Mouse (Mus musculus) neural tube, embryonic 13.5 days (tissue): ENCODE results near the gene Trhr2. TPM values are rescaled to one million over a fixed set of nuclear protein-coding genes. Genes with fewer than 3 reads are reported as not detected.
A peak's percentile ranks its signal among the peaks of the same experiment; 100 is the strongest.

Experiments
- ATAC-seq: fragments of 200-750 bp; cut with Nextera tagmentation; 2 replicates; pipeline ENCODE4 v1.8.0; 2017; ENCODE audit warnings: low read depth, mild to moderate bottlenecking, moderate TSS enrichment, moderate library complexity
- H3K27ac ChIP-seq: fragments of 300-500 bp; sonication (generic); replicated peaks from 2 replicates; pipeline ENCODE4 v1.5.1; 2015; ENCODE audit warnings: moderate library complexity, mild to moderate bottlenecking, inconsistent platforms
- H3K27me3 ChIP-seq: fragments of 300-500 bp; sonication (generic); 2 replicates; pipeline ENCODE4 v1.6.1; 2015; ENCODE audit warnings: mild to moderate bottlenecking, inconsistent platforms
- H3K36me3 ChIP-seq: fragments of 300-500 bp; sonication (generic); 2 replicates; pipeline ENCODE4 v1.6.1; 2015; ENCODE audit warnings: mild to moderate bottlenecking, inconsistent platforms
- H3K4me1 ChIP-seq: fragments of 300-500 bp; sonication (generic); replicated peaks from 2 replicates; pipeline ENCODE4 v1.6.1; 2015; ENCODE audit warnings: inconsistent platforms
- H3K4me2 ChIP-seq: fragments of 300-500 bp; sonication (generic); 2 replicates; pipeline ENCODE4 v1.6.1; 2015; ENCODE audit warnings: inconsistent platforms, mild to moderate bottlenecking, moderate library complexity
- H3K4me3 ChIP-seq: fragments of 300-500 bp; sonication (generic); 2 replicates; pipeline ENCODE4 v1.5.1; 2015; ENCODE audit warnings: mild to moderate bottlenecking, inconsistent platforms
- H3K9ac ChIP-seq: fragments of 300-500 bp; sonication (generic); 2 replicates; pipeline ENCODE4 v1.6.1; 2015; ENCODE audit warnings: moderate library complexity, mild to moderate bottlenecking, inconsistent platforms
- H3K9me3 ChIP-seq: fragments of 300-500 bp; sonication (generic); 2 replicates; pipeline ENCODE4 v1.6.1; 2016; ENCODE audit warnings: inconsistent platforms
- WGBS: fragments of 180-500 bp; shearing (Covaris S2); methylation state at CpG from one replicate; pipeline ENCODE4 v1.1.7; 2015; 5-methylcytosine and 5-hydroxymethylcytosine counted together
- polyA plus RNA-seq: library from polyadenylated mRNA; unstranded; fragments of >200 nt; fragmentation: Nextera tagmentation; extraction: Ambion mirVana; gene quantifications from 2 replicates; pipeline ENCODE4 v1.2.1, GENCODE M21; 2015

Trhr2 gene
- polyA plus RNA-seq, result not detected in 2 replicates

- H3K27me3 ChIP-seq, result peaks cover 14% of the 10 kb centered on the region
- H3K9ac ChIP-seq, result no peak within 1 kb of the TSS
- no peak for ATAC-seq
- H3K36me3 ChIP-seq, result no peaks in the 10 kb centered on the region
- 0 out of 2 replicates have a peak, but pooled peaks cover 6% of the 10 kb centered on the region for H3K4me1 ChIP-seq
- 78% methylated on average over 7 of the region's 7 CpGs for WGBS
- H3K4me2 ChIP-seq, result no peak within 1 kb of the TSS
- no peak within 1 kb of the TSS for H3K4me3 ChIP-seq
- no peaks in the 10 kb centered on the region for H3K9me3 ChIP-seq
- H3K27ac ChIP-seq, result no peak within 1 kb of the TSS
Measured at GRCm38 (mm10) chr8:122360696-122361416, at the start of gene Trhr2. Trhr2 (minus strand) TSS chr8:122360746.

- Histone ChIP-seq H3K4me1 (no peaks in the 10 kb centered on the region), H3K9me3 (no peaks in the 10 kb centered on the region), H3K27me3 (no peaks in the 10 kb centered on the region), H3K4me3 (no peak overlapping the region), H3K27ac (no peak overlapping the region), H3K4me2 (no peak overlapping the region), H3K9ac (no peak overlapping the region), H3K36me3 (peaks cover 99% of the 10 kb centered on the region)
- no peak for ATAC-seq
- 95% methylated on average over 7 of the region's 7 CpGs for WGBS
Measured at GRCm38 (mm10) chr8:122407678-122408077, 47.1 kb upstream of the Trhr2 start.

GRCm38 (mm10) chr8:122405146-122405805 is 44.7 kb upstream of the Trhr2 start:
- H3K9me3 ChIP-seq, result no peaks in the 10 kb centered on the region
- ATAC-seq, result no peak
- H3K4me2 ChIP-seq, result no peak overlapping the region
- peaks cover 99% of the 10 kb centered on the region for H3K36me3 ChIP-seq
- no peak overlapping the region for H3K27ac ChIP-seq
- H3K4me1 ChIP-seq, result no peaks in the 10 kb centered on the region
- no peaks in the 10 kb centered on the region for H3K27me3 ChIP-seq
- no peak overlapping the region for H3K9ac ChIP-seq
- H3K4me3 ChIP-seq, result no peak overlapping the region
- WGBS, result 92% methylated on average over 9 of the region's 9 CpGs

- WGBS, result 94% methylated on average over 9 of the region's 9 CpGs
- no peak overlapping the region for H3K4me3 ChIP-seq
- no peak overlapping the region for H3K9ac ChIP-seq
- H3K9me3 ChIP-seq, result no peaks in the 10 kb centered on the region
- no peak overlapping the region for H3K4me2 ChIP-seq
- no peaks in the 10 kb centered on the region for H3K27me3 ChIP-seq
- H3K4me1 ChIP-seq, result no peaks in the 10 kb centered on the region
- ATAC-seq, result no peak
- peaks cover 93% of the 10 kb centered on the region for H3K36me3 ChIP-seq
- H3K27ac ChIP-seq, result no peak overlapping the region
Measured at GRCm38 (mm10) chr8:122398186-122398585, 37.6 kb upstream of the Trhr2 start.

- ATAC-seq, result no peak
- Histone ChIP-seq H3K27me3 (no peaks in the 10 kb centered on the region), H3K4me1 (no peaks in the 10 kb centered on the region), H3K4me2 (no peak overlapping the region), H3K27ac (no peak overlapping the region), H3K9me3 (no peaks in the 10 kb centered on the region), H3K36me3 (peaks cover 89% of the 10 kb centered on the region), H3K9ac (no peak overlapping the region), H3K4me3 (no peak overlapping the region)
- 80% methylated on average over 6 of the region's 6 CpGs for WGBS
Measured at GRCm38 (mm10) chr8:122395291-122395690, 34.7 kb upstream of the Trhr2 start.

- H3K27ac ChIP-seq, result no peak overlapping the region
- H3K9ac ChIP-seq, result no peak overlapping the region
- no peaks in the 10 kb centered on the region for H3K27me3 ChIP-seq
- no peak for ATAC-seq
- H3K9me3 ChIP-seq, result 0 out of 2 replicates have a peak, but pooled peaks cover 3% of the 10 kb centered on the region
- peaks cover 89% of the 10 kb centered on the region for H3K36me3 ChIP-seq
- no peak overlapping the region for H3K4me3 ChIP-seq
- no peaks in the 10 kb centered on the region for H3K4me1 ChIP-seq
- H3K4me2 ChIP-seq, result no peak overlapping the region
Measured at GRCm38 (mm10) chr8:122393717-122394116, 33.2 kb upstream of the Trhr2 start.

- H3K36me3 ChIP-seq, result peaks cover 94% of the 10 kb centered on the region
- 0 out of 2 replicates have a peak, but pooled peaks cover 3% of the 10 kb centered on the region for H3K9me3 ChIP-seq
- no peak overlapping the region for H3K4me3 ChIP-seq
- H3K4me1 ChIP-seq, result no peaks in the 10 kb centered on the region
- H3K27me3 ChIP-seq, result no peaks in the 10 kb centered on the region
- no peak for ATAC-seq
- WGBS, result 90% methylated on average over 3 of the region's 3 CpGs
- H3K27ac ChIP-seq, result no peak overlapping the region
- no peak overlapping the region for H3K4me2 ChIP-seq
- H3K9ac ChIP-seq, result no peak overlapping the region
Measured at GRCm38 (mm10) chr8:122390758-122391157, 30.2 kb upstream of the Trhr2 start.

- WGBS, result 94% methylated on average over 3 of the region's 3 CpGs
- ATAC-seq, result no peak
Measured at GRCm38 (mm10) chr8:122389357-122389756, 28.8 kb upstream of the Trhr2 start.

GRCm38 (mm10) chr8:122383039-122383438 is 22.5 kb upstream of the Trhr2 start:
- Histone ChIP-seq H3K4me1 (peaks cover 13% of the 10 kb centered on the region), H3K9ac (no peak overlapping the region), H3K4me3 (no peak overlapping the region), H3K4me2 (no peak overlapping the region), H3K9me3 (no peaks in the 10 kb centered on the region), H3K27me3 (no peaks in the 10 kb centered on the region), H3K36me3 (peaks cover 75% of the 10 kb centered on the region), H3K27ac (no peak overlapping the region)
- ATAC-seq, result no peak
- 88% methylated on average over 4 of the region's 4 CpGs for WGBS

More at GRCm38 (mm10) chr8:122389357-122389756, 28.8 kb upstream of the Trhr2 start:
- H3K4me1 ChIP-seq, result no peaks in the 10 kb centered on the region
- no peak overlapping the region for H3K4me3 ChIP-seq
- peaks cover 96% of the 10 kb centered on the region for H3K36me3 ChIP-seq
- no peak overlapping the region for H3K9ac ChIP-seq
- 0 out of 2 replicates have a peak, but pooled peaks cover 3% of the 10 kb centered on the region for H3K9me3 ChIP-seq
- no peak overlapping the region for H3K4me2 ChIP-seq
- H3K27me3 ChIP-seq, result no peaks in the 10 kb centered on the region
- H3K27ac ChIP-seq, result no peak overlapping the region

- Histone ChIP-seq H3K27ac (peak within 1 kb of the TSS; percentile 90), H3K36me3 (peaks cover 24% of the 10 kb centered on the region), H3K4me3 (peak within 1 kb of the TSS; percentile 85), H3K4me2 (peak within 1 kb of the TSS; percentile 95), H3K9ac (peak within 1 kb of the TSS; percentile 83), H3K27me3 (no peaks in the 10 kb centered on the region), H3K4me1 (peaks cover 34% of the 10 kb centered on the region), H3K9me3 (no peaks in the 10 kb centered on the region)
- under 1% methylated on average over 88 of the region's 107 CpGs for WGBS
- peak; percentile 95 for ATAC-seq
Measured at GRCm38 (mm10) chr8:122376365-122377231, 16.1 kb upstream of the Trhr2 start, which contains the start of gene Zc3h18. Zc3h18 (plus strand) TSS chr8:122376609.

- H3K4me2 ChIP-seq, result peak overlapping the region; percentile 59
- H3K9ac ChIP-seq, result peak overlapping the region; percentile 67
- no peaks in the 10 kb centered on the region for H3K27me3 ChIP-seq
- peaks cover 20% of the 10 kb centered on the region for H3K36me3 ChIP-seq
- 24% methylated on average over 13 of the region's 13 CpGs for WGBS
- H3K9me3 ChIP-seq, result no peaks in the 10 kb centered on the region
- H3K4me1 ChIP-seq, result peaks cover 31% of the 10 kb centered on the region
- peak; percentile 41 for ATAC-seq
- H3K4me3 ChIP-seq, result peak overlapping the region; percentile 85
- H3K27ac ChIP-seq, result peak overlapping the region; percentile 34; the same call in 1 of the 2 replicates
Measured at GRCm38 (mm10) chr8:122375751-122376364, 15.3 kb upstream of the Trhr2 start.
